In genomic region chr8:126903927-126904326, GRCm38 (mm10) we compare ENCODE assay signal across 14 mouse cellular contexts.
"Had no signal": no experiment of that assay in that cellular context is flagged by ENCODE, and none has a peak within 500 bp of the region (broad histone marks: within the 10 kb centered on the region; RNA-seq: fewer than 3 reads in every experiment).

No protein-coding gene starts in this region.

- H3K36me3 ChIP-seq: limb, embryonic 12.5 days; neural tube, embryonic 13.5 days had no signal

- H3K27me3 ChIP-seq: neural tube, embryonic 13.5 days had no signal

- DNase-seq: lung, embryonic 14.5 days; lung, postnatal 10 days; retina, postnatal 1 day; right cerebral cortex, postnatal 4 days; thymus, postnatal 4 days had no signal

- H3K9me3 ChIP-seq: limb, embryonic 12.5 days; neural tube, embryonic 13.5 days had no signal

- H3K9ac ChIP-seq: limb, embryonic 12.5 days; liver, embryonic 14.5 days; lung, embryonic 14.5 days; neural tube, embryonic 13.5 days had no signal

- H3K4me3 ChIP-seq: left cerebral cortex, adult 2 months; limb, embryonic 12.5 days; megakaryocyte, embryonic 14.5 days; neural tube, embryonic 13.5 days had no signal

- ATAC-seq: hindbrain, postnatal 0 days; midbrain, embryonic 16.5 days had no signal

- H3K27ac ChIP-seq: hindbrain, postnatal 0 days; left cerebral cortex, adult 2 months; limb, embryonic 12.5 days; liver, embryonic 14.5 days; macrophage; neural tube, embryonic 13.5 days had no signal

- H3K4me2 ChIP-seq: limb, embryonic 12.5 days; lung, embryonic 14.5 days; midbrain, embryonic 11.5 days; neural tube, embryonic 13.5 days had no signal
